Mouse (Mus musculus) thymus, postnatal 14 days (tissue): Measurements from ENCODE around the gene Itgb1bp1.

Experiments used
- DNase-seq: peaks from one replicate; pipeline ENCODE4 v3.0.0; 2021

Itgb1bp1 gene

DNA sequence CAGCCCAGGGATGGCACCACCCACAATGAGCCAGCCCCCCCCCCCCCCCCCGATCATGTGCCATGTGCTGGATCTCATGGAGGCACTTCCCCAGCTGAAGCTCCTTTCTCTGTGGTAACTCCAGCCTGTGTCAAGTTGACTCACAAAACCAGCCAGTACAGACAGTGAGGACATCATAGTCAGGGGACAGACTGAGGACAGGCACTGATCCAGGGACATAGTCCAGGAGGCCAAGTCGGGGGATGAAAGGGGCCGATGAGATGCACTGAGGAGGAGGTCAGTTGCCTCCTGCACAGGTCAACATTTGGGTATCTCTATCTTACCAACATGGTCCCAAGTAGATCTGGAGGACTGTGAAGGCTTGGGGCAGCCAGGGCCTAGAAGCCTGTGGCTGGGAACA is 90.6 kb downstream of the Itgb1bp1 start:
- DNase-seq: no peak

DNA sequence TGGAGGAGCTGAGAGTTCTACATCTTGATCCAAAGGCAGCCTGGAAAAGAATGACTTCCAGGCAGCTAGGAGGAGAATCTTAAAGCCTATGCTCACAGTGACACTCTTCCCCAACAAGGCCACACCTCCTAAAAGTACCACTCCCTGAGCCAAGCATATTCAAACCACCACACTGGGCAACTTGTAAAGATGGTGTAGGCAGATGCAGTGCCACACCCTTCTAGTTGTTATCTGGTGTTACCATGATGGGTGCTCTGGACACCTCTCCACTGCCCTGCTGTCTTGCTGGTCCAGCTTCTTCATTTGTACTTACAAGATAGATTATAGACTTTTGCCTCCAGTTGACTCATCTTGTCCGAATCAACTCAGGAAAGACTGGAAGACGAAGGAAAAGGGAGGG is 94.5 kb downstream of the Itgb1bp1 start:
- no peak for DNase-seq
